Mouse (Mus musculus): ENCODE results near the gene Mapk8ip1.

- no peak for TF ChIP-seq CTCF (IDR thresholded peaks at IDR 0.05; ENCODE audit: low read depth, low read length)
- TF ChIP-seq TAL1 (conservative IDR thresholded peaks at IDR 0.05; ENCODE audit: low read depth, low read length) = no peak
Observed at GRCm38 (mm10) chr2:92423156-92423555, 22.1 kb upstream of the Mapk8ip1 start.
